Mouse (Mus musculus) right cerebral cortex, adult 18-20 months (tissue): ENCODE data around the gene Il3.

Experiments
- DNase-seq: peaks from one replicate; pipeline ENCODE4 v3.0.0; 2022; ENCODE audit warnings: mixed read lengths

Gene Il3

GRCm38 (mm10) chr11:54271437-54271949 lies 4.4 kb upstream of the Il3 start:
- no peak for DNase-seq

- DNase-seq: no peak
Observed at GRCm38 (mm10) chr11:54269191-54269896, 2.3 kb upstream of the Il3 start.

DNA sequence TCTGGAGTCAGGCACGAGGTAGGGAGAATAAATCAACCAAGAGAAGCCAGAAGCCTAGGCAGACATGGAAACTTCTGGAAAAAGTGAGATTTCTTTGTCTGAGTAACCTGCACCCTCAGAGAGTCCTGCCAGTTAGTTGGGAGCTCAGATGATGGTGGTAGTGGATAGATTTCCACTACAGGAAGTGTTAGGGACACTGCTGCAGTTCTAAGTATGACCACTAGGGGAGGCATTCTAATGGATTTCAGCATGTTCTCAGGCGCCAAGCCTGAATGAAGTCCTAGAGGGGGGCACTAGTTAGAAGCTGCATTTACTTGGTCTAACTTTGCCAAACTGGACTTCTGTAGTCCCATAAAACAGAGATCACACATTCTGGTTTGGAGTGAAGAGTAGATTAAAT lies 2.5 kb downstream of the Il3 start:
- DNase-seq: peak; percentile 41

- DNase-seq: no peak
Observed at GRCm38 (mm10) chr11:54263405-54264031, 3.6 kb downstream of the Il3 start.

DNA sequence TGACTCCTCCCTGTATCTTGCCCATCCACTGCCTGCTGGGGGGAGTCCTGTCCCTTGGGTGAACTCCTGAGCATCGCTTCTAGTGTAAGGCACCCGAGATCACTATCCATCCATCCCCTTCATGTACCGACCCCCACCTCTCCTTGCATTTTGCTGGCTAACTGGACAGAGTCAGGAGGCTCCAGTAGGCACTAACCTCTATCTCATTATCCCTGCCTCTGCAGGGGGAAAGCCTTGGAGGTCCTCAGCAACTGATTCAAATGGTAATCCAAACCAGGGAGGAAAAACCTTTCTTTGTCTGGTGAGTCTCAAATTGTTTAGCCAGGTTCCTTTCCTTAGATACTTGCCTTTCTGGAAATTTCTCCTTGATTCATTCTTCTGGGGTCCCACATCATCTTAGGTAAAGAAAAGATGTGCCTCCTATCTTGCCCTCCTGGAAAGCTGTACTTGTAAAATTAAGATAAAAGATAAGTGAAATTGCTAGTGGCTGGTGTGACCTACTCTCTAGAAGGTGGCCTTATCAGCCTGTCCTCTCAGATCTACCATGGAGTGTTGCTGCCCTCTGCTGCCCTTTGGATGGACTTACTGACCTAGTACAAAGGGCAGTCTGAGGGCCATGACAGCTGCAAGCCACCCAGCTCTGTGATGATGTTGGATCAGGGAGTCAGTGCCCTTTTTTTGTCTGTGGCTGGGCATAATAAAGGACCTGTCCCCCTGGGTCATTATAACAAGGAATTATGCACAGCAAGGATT lies 10.3 kb downstream of the Il3 start:
- DNase-seq: peak; percentile 51

DNA sequence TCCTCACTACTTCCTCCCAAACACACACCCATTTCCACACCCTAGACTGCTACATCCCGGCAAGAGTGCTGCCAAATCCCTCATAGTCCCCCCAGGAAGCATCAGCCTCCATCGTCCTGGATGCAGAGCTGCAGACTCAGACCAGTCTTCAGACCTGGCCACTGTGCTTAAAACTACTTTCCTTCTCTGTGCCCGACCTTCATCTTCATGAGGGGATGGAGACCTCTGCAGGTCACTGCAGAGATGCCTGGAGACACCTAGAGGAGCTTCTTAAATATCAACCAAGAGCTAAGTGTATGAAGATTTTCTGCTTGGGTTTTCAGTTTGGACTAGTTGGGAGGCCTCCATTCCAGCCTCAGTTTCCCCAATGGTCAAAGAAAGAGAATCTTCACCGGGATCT lies 13.0 kb downstream of the Il3 start:
- no peak for DNase-seq

DNA sequence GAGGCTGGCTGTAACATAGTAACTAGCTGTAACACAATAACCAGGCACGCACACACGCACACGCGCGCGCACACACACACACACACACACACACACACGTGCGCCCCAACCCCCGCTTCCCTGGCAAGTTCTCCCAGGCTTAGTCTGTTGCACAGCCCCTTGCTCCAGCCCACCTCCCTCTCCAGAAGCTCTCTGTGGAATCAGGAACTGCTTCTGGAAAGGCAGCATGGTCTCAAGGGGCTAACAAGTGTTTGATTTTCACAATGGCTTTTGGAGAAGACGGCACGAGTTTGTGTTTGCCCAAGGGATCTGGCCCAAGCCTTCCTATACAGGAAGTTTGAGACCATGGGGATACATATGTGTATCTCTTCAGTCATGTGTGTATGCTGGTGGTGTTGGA lies 16.5 kb downstream of the Il3 start:
- DNase-seq: no peak

DNA sequence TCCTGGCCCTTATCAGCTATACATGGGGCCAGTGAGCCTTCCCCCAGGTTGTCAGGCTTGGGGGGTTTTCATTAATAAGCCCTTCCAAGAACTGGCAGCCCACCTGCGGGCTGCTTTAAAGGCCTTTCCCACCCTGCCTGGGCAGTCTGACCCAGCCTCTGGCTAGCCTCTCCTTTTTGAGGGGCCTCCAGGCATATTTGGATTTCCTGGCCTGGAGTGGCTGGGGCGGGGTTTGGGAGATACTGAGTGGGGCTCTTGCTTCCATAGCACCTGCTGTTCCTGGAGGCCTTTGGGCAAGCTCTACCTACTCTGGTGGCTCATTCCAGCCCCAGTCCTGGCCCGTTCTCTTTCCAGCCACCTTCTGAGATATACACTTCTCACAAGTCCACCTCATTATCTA lies 17.3 kb downstream of the Il3 start:
- DNase-seq: no peak

GRCm38 (mm10) chr11:54248940-54249717 lies 17.9 kb downstream of the Il3 start, which contains the start of gene Csf2:
Csf2 (minus strand) TSS chr11:54249667.
- DNase-seq: no peak

- DNase-seq: no peak
Observed at GRCm38 (mm10) chr11:54247251-54247950, 19.7 kb downstream of the Il3 start.

GRCm38 (mm10) chr11:54244465-54244864 lies 22.6 kb downstream of the Il3 start:
- no peak for DNase-seq

- DNase-seq: no peak
Observed at GRCm38 (mm10) chr11:54242494-54242893, 24.6 kb downstream of the Il3 start.

DNA sequence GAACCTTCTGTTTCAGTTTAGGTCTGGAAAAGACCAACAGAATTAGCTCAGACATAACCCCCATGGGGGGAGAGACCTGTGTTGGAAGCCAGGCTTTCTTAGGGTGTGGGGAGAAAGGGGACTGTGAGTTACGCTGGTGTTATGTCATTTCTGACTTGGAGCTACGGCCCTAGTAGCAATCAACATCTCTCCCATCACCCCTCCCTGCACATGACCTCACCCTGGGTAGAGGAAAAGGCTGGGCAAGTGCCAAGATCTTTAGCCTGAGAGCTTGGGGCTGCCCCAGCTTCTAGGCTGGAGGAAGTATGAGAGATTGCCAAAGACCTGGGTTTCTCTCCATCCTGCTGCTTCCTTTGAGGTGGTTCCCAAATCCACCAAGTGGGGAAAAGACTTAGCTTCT lies 30.1 kb downstream of the Il3 start:
- DNase-seq: no peak

- no peak for DNase-seq
Observed at GRCm38 (mm10) chr11:54227478-54227877, 39.6 kb downstream of the Il3 start.

GRCm38 (mm10) chr11:54224475-54224986 lies 42.5 kb downstream of the Il3 start:
- DNase-seq: no peak

- DNase-seq: no peak
Observed at GRCm38 (mm10) chr11:54223637-54224474, 43.2 kb downstream of the Il3 start.

GRCm38 (mm10) chr11:54219903-54220740 lies 47.0 kb downstream of the Il3 start:
- no peak for DNase-seq

- DNase-seq: no peak
Observed at GRCm38 (mm10) chr11:54219191-54219590, 47.9 kb downstream of the Il3 start.

GRCm38 (mm10) chr11:54217384-54217783 lies 49.7 kb downstream of the Il3 start:
- DNase-seq: peak; percentile 11

DNA sequence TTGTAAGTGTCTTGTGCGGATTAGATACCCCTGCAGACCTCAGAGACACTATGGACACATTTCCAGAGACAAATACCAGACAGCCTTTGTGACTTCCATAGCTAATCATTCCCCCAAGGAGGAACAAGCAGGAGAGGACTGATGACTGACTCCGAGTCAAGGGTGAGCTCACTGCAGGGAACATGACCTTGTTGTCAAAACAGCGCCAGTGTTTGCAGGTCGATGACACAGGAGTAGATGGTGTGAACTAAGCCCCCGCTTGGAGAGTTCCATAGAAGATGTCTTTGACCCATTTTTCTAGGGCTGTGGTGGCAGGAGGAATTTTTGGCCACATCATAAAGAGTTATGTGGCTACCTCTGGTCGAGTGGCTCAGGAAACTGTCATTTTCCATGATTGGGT lies 51.0 kb downstream of the Il3 start:
- no peak for DNase-seq
